Mouse (Mus musculus) cortical plate, adult 2 months (tissue): ENCODE results near the gene Tmed8.

Source experiments
- CTCF ChIP-seq: fragments of 200-500 bp; IDR thresholded peaks from 2 replicates; pipeline ENCODE4 v1.5.1; 2011; ENCODE audit warnings: mild to moderate bottlenecking, control low read depth, low read length; ENCODE audit not compliant: insufficient read depth; ENCODE audit errors: extremely low read depth
- POLR2A ChIP-seq: fragments of 200-500 bp; IDR thresholded peaks from 2 replicates; pipeline ENCODE4 v1.6.1; 2011; ENCODE audit warnings: mild to moderate bottlenecking, low read length, control low read depth; ENCODE audit not compliant: insufficient read depth; ENCODE audit errors: extremely low read depth

DNA sequence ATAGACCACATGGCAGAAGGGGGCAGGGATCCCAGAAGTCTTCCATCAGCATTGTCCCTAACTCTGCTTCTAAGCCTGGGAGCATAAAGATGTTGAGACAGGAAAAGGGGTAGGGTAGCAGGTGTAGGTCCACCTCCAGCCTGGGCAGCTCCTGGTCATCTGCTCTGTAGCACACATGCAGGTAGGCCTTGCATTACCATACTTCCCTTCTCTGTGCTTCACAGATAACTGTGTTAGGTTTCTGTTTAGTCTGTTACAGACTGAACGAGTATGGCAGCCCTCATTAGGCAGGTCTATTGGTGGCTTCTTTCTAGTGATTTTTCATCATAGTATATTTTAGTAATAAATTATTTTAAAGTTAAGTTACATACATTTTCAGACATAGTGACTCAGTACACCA, 39.9 kb downstream of the Tmed8 start:
- TF ChIP-seq CTCF: no peak
- TF ChIP-seq POLR2A: no peak
